Mouse (Mus musculus) adrenal gland, postnatal 14 days (tissue): ENCODE results near the gene Bbof1. TPM values are rescaled to one million over a fixed set of nuclear protein-coding genes. Genes with fewer than 3 reads are reported as not detected.

Experiments
- DNase-seq: peaks from one replicate; pipeline ENCODE4 v3.0.0; 2021; ENCODE audit warnings: mixed read lengths
- total RNA-seq: library from RNA; stranded (reverse); gene quantifications from 2 replicates; pipeline ENCODE4 v1.2.3, GENCODE M21; 2021

Gene Bbof1
- total RNA-seq, 1 experiment from 2014 or later = 3.9 TPM

DNA sequence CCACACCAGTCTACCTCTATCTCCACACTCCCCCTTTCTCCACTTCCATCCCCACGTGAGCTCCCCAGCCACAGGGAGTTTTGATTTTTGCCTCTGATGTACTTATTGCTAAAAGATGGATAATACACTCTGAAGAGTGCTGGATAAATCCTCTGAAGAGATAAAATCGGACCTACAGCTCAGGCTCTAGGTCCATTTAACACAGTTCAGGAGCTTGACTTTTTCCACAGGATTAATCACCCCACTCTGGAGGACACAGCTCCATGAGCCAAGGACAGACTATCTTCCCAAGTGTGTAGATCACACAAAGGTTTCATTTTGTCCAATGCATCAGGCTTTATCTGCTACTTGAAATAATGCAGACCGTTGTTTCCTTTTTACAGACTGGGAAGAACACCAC is 8.8 kb upstream of the Bbof1 start:
- peak; percentile 36 for DNase-seq

- peak; percentile 58 for DNase-seq
Observed at GRCm38 (mm10) chr12:84400653-84401052, 8.2 kb upstream of the Bbof1 start.

- no peak for DNase-seq
Observed at GRCm38 (mm10) chr12:84402923-84403322, 5.9 kb upstream of the Bbof1 start.

GRCm38 (mm10) chr12:84404541-84404940 is 4.3 kb upstream of the Bbof1 start:
- DNase-seq = no peak

DNA sequence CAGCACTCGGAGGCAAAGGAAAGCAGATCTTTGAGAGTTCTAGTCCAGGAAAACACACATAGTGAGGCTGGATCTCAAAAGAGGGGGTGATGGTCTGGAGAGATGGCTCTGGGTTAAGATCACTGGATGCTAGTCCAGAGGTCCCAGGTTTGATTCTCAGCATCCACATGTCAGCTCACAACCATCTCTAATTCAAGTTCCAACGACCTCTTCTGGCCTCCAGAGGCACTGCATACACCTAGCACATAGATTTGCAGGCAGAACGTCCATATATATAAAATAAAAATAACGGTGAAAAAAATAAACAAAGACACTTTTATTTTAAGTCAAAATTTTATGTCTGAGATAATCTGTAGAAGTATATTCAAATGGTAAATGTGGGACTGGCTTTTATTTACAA is 1.6 kb upstream of the Bbof1 start:
- no peak for DNase-seq

GRCm38 (mm10) chr12:84407874-84408818 is 725 bp upstream of the Bbof1 start:
- peak; percentile 43 for DNase-seq

- DNase-seq = peak; percentile 92
Observed at GRCm38 (mm10) chr12:84416834-84417604, 8.1 kb downstream of the Bbof1 start, which contains the start of gene Rnf113a2. TSS of gene Rnf113a2 (plus strand) at chr12:84417196.

DNA sequence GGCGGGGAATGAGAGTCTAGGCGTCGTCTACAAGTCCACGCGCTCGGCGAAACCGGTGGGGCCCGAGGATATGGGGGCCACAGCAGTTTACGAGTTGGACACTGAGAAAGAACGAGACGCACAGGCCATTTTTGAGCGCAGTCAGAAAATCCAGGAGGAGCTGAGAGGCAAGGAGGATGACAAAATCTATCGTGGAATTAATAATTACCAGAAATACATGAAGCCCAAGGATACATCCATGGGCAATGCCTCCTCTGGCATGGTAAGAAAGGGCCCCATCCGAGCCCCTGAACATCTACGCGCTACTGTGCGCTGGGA is 8.7 kb downstream of the Bbof1 start:
- no peak for DNase-seq

GRCm38 (mm10) chr12:84423990-84424389 is 15.1 kb downstream of the Bbof1 start:
- DNase-seq = no peak

DNA sequence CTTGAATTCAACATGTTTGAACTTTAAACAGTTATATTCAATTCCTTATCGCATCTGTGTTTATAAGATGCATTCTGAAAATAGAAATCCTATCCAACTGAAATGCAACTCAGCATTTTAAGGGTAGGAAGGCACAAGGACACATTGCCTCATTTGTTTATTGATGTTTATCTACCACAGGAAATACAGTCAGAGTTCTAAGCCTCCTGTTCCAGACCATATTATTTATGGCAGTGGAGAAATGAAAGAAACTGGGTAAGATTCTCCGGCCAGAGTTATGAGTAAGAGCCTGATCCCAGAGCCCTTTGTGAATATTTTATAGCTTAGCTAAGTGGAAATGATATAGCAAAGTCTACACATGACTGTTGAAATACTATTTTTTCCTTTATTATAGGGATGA is 21.0 kb downstream of the Bbof1 start:
- no peak for DNase-seq

DNA sequence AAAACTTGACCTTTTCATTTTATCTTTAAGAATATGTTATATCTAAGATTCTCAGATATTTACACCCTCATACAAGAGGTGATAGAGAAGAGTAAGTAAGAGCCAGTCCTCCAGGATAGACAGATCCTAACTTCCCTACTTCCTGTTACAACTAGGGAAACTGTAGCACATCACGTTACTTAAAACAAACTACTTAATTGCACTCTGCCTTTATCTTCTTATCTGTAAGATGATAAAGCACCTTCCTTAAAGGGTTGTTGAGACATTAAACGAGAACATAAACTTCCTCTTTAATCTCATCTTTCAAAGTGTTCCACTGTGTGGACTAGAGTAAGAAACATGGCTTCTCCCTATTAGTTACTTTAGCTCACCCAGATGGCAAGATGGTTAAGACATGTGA is 29.8 kb downstream of the Bbof1 start:
- DNase-seq = no peak

- no peak for DNase-seq
Observed at GRCm38 (mm10) chr12:84442526-84442925, 33.7 kb downstream of the Bbof1 start.

- no peak for DNase-seq
Observed at GRCm38 (mm10) chr12:84447386-84447785, 38.5 kb downstream of the Bbof1 start.

DNA sequence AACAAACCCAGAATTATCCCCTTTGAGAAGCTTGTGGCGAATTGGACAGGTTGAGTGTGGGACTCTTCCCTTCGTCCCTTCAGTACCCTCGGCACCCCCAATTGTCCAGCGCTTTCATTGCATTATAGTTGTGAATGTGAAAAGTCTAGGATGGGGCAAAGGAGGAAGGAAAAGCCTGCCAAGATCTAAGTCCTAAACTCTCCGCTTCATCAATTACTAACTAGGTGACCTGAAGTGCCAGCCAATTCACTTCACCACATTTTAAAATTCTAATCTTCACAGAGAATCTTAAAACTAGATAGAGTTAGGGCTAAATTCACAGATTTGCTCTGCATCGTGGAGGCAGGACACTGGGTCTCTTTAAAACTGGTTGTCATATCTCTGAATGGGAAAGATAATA is 39.3 kb downstream of the Bbof1 start:
- DNase-seq = no peak

DNA sequence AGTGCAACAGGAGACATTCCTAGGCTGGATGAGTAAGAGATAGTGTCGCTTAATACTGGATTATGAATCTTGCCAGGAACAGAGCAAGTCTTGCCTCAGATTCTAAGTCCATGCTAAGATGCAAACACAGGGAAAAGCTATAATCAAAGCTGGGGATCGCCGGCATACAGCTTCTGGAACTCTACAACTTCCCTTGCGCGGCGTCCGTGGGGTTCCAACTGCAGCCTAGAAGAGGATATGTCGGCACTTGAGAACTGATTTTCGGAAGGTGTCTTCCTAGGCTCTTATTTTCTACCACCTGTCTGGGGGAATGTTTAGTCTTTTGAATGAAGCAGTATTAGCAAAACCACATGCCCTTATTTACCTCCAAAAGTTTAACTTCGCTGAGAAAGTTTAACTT is 41.0 kb downstream of the Bbof1 start:
- peak; percentile 12 for DNase-seq

GRCm38 (mm10) chr12:84450351-84450717 is 41.5 kb downstream of the Bbof1 start:
- DNase-seq = peak; percentile 70

DNA sequence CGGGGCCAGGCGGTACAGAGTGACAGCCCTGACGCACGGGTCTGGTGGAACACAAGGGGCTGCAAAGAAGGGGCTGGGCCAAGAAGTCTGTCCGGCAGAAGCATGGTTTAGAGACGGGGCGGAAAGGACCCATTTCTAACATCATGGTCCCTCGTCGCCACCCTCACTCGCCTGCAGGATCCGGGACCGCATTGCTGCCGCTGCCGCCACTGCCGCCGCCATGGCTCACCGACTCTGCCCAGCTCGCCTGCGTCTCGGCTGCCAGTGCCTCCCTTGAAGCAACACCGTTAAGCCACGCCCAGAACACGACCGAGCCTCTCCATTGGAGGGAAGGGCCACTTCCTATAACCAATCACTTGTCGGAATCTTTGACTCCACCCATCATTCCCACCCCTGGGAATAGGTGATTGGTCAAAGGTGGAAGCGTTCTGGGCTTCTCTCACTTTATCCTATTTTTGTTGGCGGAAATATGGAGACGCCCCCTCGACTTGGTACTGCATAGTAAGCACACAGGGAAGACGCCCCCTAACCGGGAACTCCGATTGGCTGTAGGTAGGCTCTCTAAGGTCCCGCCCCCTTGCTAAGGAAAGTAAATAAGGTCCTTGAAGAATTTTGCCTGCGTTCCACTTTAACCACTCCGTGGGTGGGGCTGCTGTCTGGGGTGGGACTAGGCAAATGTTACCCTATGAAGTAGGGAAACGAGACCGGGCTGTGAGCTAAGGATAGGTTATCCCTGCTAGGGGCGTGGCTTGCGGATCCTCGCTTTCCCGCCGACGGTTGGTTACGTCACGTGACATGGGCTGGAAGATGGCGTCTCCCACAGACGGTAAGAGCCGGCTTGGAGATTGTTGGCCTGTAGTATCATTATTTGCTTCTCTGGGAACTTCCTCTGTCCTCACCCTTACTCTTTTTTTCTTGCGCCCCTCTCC is 42.1 kb downstream of the Bbof1 start, which contains the start of the genes Aldh6a1 and Lin52:
Gene Aldh6a1 (minus strand): TSS at position 287 of the 929 bp plus-strand sequence.
Gene Lin52 (plus strand): TSS at position 705 of the 929 bp plus-strand sequence.
- peak; percentile 97 for DNase-seq

DNA sequence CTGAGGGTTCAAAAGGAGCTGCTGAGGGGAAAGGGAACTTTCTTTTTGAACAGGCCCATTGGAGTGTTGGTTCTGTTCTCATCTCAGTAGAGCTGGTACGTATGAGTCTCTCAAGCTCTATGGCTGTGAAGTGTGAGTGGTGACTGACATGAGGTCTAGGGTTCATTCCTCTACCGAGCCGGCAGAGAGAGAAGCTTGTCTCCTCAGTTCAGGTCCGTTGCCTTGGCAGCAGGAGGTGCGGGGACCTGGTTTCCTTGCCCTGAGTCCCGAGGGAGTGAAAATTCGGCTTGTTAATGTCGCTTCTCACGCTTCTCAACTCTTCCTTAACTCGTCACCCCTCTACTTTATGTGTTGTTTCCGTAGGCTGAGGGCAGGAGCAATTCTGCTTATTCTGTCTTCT is 42.9 kb downstream of the Bbof1 start:
- DNase-seq = peak; percentile 16

GRCm38 (mm10) chr12:84456911-84457310 is 48.0 kb downstream of the Bbof1 start:
- DNase-seq = no peak

GRCm38 (mm10) chr12:84459845-84460244 is 51.0 kb downstream of the Bbof1 start:
- DNase-seq = peak; percentile 12

DNA sequence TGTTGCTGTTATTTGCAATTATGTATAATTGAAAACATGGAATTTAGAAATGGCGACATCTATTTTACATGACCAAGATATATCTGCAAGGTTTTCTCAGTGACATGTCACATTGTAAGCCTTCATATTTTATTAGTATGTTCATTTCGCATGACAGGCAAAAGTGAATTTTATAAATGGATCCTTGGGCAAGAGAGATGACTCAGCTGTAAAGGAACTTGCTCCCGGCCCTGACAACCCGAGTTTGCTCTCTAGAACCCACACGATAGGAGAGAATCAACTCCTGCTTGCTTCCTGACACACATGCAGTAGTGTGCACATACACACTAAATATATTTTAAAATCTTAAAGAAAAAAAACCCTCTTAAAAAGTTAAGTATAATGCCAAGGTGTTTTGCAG is 52.5 kb downstream of the Bbof1 start:
- DNase-seq = peak; percentile 21

DNA sequence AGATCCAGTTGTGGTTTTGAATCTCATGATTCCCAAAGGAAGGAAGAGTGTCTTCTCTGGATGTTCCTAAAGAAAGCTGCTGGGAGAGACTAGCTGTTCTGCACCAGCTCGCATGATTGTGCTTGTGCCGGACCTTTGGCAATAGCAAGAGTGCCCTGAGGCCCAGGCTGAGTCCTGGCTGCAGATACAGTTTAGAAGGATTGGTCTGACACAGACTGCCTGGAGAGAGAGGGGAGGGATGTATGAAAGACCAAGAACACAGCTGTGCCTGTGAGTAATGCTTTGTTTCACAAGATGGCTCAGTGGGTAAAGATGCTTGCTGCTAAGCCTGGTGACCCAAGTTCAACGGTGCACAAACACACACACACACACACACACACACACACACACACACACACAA is 54.0 kb downstream of the Bbof1 start:
- no peak for DNase-seq
